ENCODE assay signal across 9 mouse cellular contexts in the genomic region with DNA sequence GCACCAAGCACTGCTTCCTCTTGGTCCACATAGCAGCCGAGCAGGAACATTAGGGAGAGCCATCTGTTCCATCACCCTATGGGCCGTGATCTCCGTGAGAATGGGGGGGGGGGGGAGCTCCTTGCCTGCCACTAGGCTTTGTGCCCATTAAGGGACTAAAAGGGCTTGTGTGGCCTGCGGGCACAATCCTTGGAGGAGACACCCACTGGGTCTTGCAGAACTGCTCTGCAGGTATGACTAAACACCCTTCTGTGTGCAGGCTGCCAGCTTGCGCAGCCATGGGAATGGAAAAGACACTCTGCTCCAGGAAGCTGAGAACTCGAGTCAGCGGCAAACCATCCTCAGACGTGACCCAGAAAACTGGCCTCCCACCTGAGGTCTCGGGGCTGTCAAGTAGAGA.
DNase-seq lines count a peak whose midpoint lies in the region; ATAC-seq lines count a peak whose summit lies in the region.
"Had no signal": no experiment of that assay in that cellular context is flagged by ENCODE, and none has a peak within 500 bp of the region (broad histone marks: within the 10 kb centered on the region; RNA-seq: fewer than 3 reads in every experiment).

No protein-coding gene starts in this region.

- ATAC-seq in hindbrain, embryonic 11.5 days (ENCODE audit: low FRiP score): no peak
- ATAC-seq in hindbrain, embryonic 16.5 days: no peak; the same call in 1 of the 2 replicates
- ATAC-seq: liver, embryonic 12.5 days had no signal

- DNase-seq in hindbrain, embryonic 10.5 days (ENCODE audit: low spot score): no peak
- no peak for DNase-seq in hindbrain, embryonic 11.5 days (ENCODE audit: low spot score)
- peak; percentile 43 for DNase-seq in retina, postnatal 1 day
- no peak for DNase-seq in retina, embryonic 14.5 days (ENCODE audit: low spot score)
- DNase-seq in cerebellum, adult 18-20 months: peak; percentile 65 to 67
- no peak for DNase-seq in ovary, postnatal 36 days (ENCODE audit: low spot score)
- DNase-seq: kidney, adult 9 months had no signal

- H3K9ac ChIP-seq in hindbrain, embryonic 11.5 days (ENCODE audit: low read depth, low read length): no peak overlapping the region
- no peak overlapping the region for H3K9ac ChIP-seq in hindbrain, embryonic 16.5 days (ENCODE audit: low read depth, low read length)
- H3K9ac ChIP-seq: liver, embryonic 12.5 days had no signal

- H3K4me2 ChIP-seq in hindbrain, embryonic 11.5 days (replicated peaks; ENCODE audit: low read depth, low read length): no peak overlapping the region
- no peak overlapping the region for H3K4me2 ChIP-seq in hindbrain, embryonic 16.5 days (ENCODE audit: low read length)
- H3K4me2 ChIP-seq: liver, embryonic 12.5 days had no signal

- WGBS in hindbrain, embryonic 10.5 days: 69% methylated on average over 9 of the region's 9 CpGs
- WGBS in hindbrain, embryonic 11.5 days: 62% methylated on average over 9 of the region's 9 CpGs
- 40% methylated on average over 9 of the region's 9 CpGs for WGBS in hindbrain, embryonic 16.5 days

- no peaks in the 10 kb centered on the region for H3K9me3 ChIP-seq in hindbrain, embryonic 10.5 days
- H3K9me3 ChIP-seq in hindbrain, embryonic 11.5 days (ENCODE audit: control insufficient read depth, low read length): no peaks in the 10 kb centered on the region
- no peaks in the 10 kb centered on the region for H3K9me3 ChIP-seq in hindbrain, embryonic 16.5 days (ENCODE audit: control insufficient read depth, low read length)
- H3K9me3 ChIP-seq: liver, embryonic 12.5 days had no signal

- no peak overlapping the region for H3K4me3 ChIP-seq in hindbrain, embryonic 10.5 days
- no peak overlapping the region for H3K4me3 ChIP-seq in hindbrain, embryonic 11.5 days (ENCODE audit: low read depth, low read length)
- no peak overlapping the region for H3K4me3 ChIP-seq in hindbrain, embryonic 16.5 days (ENCODE audit: low read length)
- H3K4me3 ChIP-seq: liver, embryonic 12.5 days had no signal

- peak overlapping the region; percentile 45; the same call in 1 of the 2 replicates for H3K27ac ChIP-seq in hindbrain, embryonic 10.5 days
- H3K27ac ChIP-seq in hindbrain, embryonic 11.5 days (ENCODE audit: low read depth, low read length): no peak overlapping the region
- H3K27ac ChIP-seq in hindbrain, embryonic 16.5 days (ENCODE audit: low read depth, low read length): 0 out of 2 replicates have a peak overlapping the region, but pooled peaks have one; percentile 1
- H3K27ac ChIP-seq: liver, embryonic 12.5 days had no signal

- H3K36me3 ChIP-seq in hindbrain, embryonic 10.5 days: no peaks in the 10 kb centered on the region
- no peaks in the 10 kb centered on the region for H3K36me3 ChIP-seq in hindbrain, embryonic 11.5 days (ENCODE audit: control insufficient read depth, insufficient read depth, low read length)
- no peaks in the 10 kb centered on the region for H3K36me3 ChIP-seq in hindbrain, embryonic 16.5 days (ENCODE audit: control insufficient read depth, insufficient read depth, low read length)
- H3K36me3 ChIP-seq: liver, embryonic 12.5 days had no signal

- H3K4me1 ChIP-seq in hindbrain, embryonic 10.5 days (replicated peaks): peaks cover 31% of the 10 kb centered on the region
- H3K4me1 ChIP-seq in hindbrain, embryonic 11.5 days (replicated peaks; ENCODE audit: control insufficient read depth, insufficient read depth, low read length): no peaks in the 10 kb centered on the region
- peaks cover 23% of the 10 kb centered on the region for H3K4me1 ChIP-seq in hindbrain, embryonic 16.5 days (ENCODE audit: control insufficient read depth, insufficient read depth, low read depth, low read length)
- H3K4me1 ChIP-seq: liver, embryonic 12.5 days had no signal

- H3K27me3 ChIP-seq in hindbrain, embryonic 10.5 days (ENCODE audit: insufficient read depth, poor library complexity, severe bottlenecking): no peaks in the 10 kb centered on the region
- no peaks in the 10 kb centered on the region for H3K27me3 ChIP-seq in hindbrain, embryonic 11.5 days (ENCODE audit: control insufficient read depth, insufficient read depth, low read length)
- no peaks in the 10 kb centered on the region for H3K27me3 ChIP-seq in hindbrain, embryonic 16.5 days (replicated peaks; ENCODE audit: control insufficient read depth, insufficient read depth, low read length)
- H3K27me3 ChIP-seq: liver, embryonic 12.5 days had no signal

Comparison
In these comparisons a context has a peak if more than half of its experiments do, and no peak if none do; other contexts are left out.
1. DNase-seq: peak in retina, postnatal 1 day (single experiment) and cerebellum, adult 18-20 months (2 of 2); none in hindbrain, embryonic 10.5 days (single experiment), hindbrain, embryonic 11.5 days (single experiment), retina, embryonic 14.5 days (single experiment) and ovary, postnatal 36 days (single experiment).